Mouse (Mus musculus): ENCODE measurements around the gene Crocc2.

The Crocc2 gene

DNA sequence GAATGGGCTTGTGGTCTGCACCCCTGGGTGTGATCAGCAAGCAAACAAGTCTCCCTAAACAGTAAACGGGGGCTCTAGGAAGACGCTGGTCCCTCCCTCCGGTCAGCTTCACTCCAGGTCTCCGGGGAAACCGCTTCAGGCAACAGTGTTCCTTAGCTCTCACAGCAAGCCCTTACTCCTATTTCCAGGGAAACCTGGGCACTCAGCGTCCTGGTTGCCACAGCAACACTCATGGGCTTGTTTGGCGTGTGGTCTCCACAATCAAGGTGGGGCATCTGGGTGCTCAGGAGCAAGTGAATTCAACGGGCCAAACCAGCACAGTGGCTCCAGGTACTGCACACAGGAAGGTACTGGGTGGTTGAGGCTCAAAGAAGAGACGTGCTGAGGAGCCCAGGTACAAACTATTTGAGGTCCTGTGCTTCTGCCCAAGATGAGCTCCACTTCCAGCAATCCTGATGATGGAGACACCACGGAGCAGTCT lies at the start of gene Crocc2:
Crocc2 (plus strand) TSS at position 431 of the 481 bp plus-strand sequence.
- DNase-seq (ENCODE audit: low spot score in 2 of 2) = no peak

DNA sequence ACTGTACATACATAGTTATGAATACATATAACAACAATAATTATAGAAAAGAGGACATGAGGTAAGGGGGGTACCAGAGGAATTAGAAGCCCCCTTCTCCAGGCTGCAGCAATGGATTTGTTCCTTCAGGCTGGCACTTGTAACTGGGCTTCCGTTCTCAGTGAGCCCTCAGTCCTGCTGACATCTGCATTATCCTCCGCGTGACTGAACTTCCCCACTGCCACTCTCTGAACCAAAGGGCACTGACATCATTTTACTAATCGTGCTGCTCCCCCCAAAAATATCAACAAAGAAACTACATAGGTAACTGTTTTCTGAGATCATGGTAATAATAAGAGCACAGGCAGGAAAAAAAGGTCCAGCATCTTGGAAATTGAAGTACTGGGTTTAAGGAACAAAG lies 49.7 kb upstream of the Crocc2 start:
- DNase-seq (ENCODE audit: low spot score in 2 of 2) = no peak

DNA sequence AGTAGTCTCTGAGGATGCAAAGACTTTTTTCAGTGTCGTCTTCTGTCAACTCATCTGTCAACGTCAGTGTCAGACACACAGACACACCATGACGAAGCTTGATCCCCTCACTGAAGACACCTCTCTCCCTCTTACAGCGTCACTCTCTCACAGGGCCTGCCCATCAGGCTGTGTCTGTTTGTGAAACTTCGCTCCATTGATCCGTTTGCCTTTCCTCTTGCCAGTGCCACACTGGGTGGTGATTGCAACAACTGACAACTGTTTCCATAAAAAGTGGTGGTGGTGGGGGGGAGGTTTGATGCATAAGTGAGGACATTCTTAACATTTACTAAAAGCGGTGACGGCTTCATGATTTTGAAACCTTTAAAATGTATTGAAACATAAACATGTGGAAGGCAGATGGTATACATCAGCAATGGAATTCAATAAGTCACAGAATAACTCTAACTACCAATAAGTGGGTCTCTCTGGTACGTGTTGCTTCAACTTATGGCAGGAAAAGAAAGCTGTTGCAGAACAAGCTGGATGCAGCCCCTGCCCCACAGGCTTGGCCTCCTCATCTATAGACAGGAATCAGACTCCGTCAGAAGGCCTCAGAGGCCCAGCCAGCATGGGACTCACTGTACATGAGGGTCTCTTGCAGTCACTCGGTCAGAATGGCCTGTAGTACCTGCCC lies 45.2 kb upstream of the Crocc2 start:
- DNase-seq (ENCODE audit: low spot score in 2 of 2) = no peak

DNA sequence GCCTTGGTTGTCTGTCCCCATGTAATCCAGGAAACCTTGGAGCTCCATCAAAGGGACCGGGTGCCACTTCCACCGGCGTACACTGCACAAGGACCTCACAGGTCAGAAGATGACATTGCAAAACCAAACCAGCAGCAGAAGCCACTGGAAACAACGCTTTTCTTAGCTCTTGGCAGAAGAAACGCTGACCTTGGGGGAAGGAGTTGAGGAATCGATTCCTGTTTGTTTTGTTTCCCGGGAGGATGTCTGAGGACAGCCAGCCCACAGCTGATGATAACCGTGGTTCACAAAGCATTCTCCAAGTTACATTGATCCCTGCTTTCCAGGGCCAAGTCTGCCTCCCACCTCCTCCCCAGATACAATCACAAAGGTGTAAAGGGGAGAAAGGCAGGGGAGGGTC lies 44.5 kb upstream of the Crocc2 start:
- no peak for DNase-seq (ENCODE audit: low spot score in 2 of 2)

DNA sequence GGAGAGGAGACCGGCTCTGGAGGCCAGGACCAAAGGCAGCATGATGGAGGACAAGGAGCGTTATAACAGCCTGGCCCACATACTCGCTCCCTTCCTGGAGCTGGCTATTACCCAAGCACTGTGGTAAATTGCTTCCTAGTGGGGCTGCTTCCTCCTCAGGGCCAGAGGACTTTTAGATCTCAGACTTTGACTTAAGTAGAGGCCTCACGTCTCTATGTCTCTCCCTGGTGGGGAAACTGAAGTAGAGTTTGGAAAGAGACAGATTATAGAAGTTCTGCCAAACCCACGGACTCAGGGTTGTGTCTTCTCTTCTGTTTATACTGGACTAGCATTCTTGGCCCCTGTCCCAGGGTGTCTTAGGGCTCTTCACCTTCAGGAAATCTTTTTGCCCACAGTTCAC lies 43.3 kb upstream of the Crocc2 start:
- no peak for DNase-seq (ENCODE audit: low spot score in 2 of 2)

DNA sequence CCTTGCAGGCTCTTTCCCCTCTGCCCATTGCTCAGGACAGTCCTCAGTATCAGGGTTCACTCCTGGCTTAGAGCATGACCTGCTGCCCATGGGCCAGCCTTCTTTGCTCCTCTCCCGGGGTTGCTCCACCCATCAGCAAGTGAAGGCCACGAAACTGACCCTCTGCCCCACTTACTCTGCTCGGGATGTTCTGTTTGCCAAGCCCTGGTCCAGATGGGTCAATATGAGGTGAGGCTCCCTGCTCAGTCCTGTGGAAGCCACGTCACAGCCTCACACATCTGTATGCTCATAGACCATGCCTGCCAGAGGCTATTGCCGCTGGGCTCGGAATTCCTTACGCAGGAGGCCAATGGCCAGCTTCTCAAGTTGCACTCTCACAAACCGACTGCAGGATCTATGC lies 40.3 kb upstream of the Crocc2 start:
- no peak for DNase-seq (ENCODE audit: low spot score in 2 of 2)

DNA sequence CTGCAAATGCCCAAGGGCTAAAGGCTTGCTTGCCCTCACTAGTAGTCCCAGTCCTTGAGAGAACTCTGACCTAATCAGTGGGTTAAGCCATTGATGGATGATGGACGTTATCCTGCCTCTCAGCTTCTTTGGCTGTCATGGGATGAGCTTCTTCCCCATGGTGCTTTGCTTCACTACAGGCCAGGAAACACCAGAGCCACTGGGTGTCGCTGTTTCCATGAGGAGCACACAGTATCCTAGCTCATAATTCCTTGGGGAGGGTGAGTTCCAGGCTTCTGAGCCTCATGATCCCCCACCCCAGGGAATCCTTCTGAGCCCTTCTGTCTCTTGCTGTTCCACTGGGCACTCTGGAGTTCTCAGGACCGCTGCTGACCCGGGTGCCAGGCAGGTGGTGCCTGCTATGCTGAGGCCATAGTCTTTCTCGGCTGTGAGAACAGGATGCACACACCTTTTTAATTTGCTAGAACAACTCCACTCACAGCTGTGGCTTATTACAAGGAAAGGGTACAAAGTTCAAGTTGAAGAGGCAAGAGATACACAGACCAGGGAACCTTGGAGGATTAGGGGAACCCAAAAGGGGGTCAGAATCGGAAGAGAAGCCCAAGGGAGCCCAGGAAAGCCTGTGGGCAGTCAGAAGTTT lies 39.7 kb upstream of the Crocc2 start:
- peak; percentile 44 to 52 for DNase-seq (ENCODE audit: low spot score in 2 of 2)

DNA sequence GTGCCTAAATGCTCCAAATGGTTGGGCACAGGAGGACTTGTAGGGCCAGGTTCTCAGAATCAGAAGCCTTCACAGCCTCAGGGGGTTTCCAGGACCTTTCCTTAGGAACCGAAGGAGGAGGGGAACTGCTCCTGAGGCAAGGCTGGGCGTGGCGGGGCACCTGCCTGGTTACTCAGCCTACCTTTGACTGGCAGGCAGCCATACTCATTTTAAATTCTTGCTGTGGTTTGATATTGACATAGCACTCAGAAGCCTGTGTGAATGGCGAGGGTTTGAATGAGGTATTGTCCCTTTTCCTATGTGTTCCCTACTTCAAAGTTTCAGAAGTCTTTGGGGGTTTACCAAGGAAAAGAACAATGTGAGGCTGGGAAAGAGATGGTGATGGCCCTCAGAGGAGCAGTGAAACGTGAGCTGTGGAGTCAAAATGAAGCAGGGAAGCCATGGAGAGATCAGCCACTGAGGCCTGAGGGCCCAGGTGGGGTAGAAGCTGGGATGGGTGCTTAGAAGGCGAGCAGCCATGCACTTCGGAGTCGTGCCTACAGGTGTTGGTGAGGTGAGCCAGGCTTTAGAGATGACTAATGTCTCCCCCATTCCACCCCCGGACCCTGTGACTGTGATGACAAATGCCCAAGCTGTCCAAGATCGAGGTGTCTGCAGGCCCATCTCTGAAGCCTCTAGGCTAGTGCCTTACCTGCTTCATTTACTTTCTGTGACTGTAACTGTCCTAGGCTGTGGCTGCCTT lies 38.1 kb upstream of the Crocc2 start:
- no peak for DNase-seq (ENCODE audit: low spot score in 2 of 2)

DNA sequence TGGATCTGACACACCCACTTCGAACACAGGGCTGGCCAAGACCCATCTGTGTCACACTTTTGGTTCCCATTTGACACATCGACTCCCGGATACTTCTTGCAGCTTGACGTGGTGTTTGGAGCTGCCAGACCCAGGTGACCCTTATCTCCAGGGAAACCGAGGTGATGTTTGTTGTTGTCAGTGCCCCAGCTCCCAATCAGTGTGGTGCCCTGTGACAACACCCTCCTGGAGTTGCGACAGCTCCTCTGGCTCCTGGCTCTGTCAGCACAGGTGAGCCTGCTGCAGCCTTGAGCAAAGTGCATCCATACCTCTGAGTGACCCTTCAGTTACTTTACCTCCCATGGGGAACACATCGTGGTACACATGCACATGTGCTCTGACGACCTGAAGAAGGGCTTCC lies 35.8 kb upstream of the Crocc2 start:
- DNase-seq (ENCODE audit: low spot score in 2 of 2) = no peak

DNA sequence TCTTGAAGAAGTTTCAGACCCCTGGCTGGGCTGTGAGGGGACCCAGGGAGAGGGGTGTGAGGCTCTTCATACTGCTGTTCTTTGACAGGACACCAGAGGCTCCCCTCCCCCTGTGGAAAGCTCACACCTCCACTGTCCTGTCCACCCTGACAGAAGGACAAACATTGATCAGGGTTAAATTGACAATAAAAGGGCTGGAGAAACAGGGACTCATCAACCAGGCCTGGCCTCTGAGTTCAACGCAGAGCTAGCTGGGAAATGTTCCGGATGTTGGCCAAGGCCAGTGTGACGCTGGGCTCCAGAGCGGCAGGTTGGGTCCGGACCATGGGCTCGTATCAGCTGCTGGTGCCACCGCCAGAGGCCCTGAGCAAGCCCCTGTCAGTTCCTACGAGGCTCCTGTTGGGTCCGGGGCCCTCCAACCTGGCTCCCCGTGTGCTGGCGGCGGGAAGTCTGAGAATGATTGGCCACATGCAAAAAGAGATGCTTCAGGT lies 33.4 kb upstream of the Crocc2 start, which contains the start of gene Agxt:
Agxt (plus strand) TSS at position 205 of the 491 bp plus-strand sequence.
- DNase-seq (ENCODE audit: low spot score in 2 of 2) = no peak

DNA sequence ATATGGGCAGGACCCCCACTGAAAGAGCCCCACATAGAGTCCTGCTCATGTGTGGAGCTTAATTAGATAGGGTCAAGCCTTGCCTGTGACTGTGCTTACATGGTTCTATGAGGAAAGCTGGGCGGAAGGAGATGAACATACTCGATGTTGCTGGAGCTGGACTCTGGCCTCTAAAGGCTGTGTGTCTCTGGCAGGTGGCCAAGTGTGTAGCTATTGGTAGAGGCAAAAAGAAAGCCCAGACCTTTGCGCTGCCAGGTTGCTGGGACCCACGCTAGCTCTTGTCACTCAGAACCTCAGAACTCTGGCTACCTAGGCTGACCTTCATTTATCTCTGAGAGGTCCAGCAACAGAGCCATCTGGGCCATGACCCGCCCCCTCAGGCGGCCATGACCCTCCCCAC lies 30.0 kb upstream of the Crocc2 start:
- DNase-seq (ENCODE audit: low spot score in 2 of 2) = no peak

DNA sequence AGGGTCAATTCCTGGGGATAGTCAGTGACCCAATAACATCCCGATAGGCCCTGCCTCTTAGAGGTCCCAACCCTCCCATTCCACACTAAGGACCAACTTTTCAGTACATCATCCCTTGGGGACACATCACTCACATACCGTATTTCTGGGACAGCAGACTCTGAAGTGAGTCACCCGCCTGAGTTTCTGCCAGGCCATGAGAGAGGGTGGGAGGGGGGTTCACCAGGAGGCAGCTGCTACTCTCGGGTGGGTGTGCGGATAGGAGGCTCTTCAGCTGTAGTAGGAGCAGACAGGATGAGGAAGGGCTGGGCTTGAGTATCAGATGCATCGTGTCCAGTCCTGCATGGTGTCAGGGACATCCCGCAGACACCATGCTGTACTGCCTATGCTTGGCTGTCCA lies 28.8 kb upstream of the Crocc2 start:
- DNase-seq (ENCODE audit: low spot score in 2 of 2) = no peak

DNA sequence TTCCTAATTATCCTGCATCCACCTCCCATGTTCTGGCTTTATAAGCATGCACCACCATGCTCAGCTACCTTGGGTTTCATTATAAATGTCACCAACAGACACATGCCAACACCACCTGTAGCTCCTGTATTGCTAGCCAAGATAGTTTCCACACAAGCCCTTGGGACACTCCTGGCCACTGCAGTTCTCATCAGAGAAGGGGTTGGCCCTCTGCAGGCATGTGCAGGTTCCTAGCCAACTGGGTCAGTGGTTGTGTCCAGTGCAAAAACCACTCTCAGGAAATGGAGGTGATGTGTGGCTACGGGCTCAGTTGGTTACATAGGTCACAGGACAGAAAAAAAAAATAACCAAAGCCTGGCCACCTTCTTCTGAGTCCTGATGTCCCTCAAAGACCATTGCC lies 25.7 kb upstream of the Crocc2 start:
- DNase-seq (ENCODE audit: low spot score in 2 of 2) = no peak

DNA sequence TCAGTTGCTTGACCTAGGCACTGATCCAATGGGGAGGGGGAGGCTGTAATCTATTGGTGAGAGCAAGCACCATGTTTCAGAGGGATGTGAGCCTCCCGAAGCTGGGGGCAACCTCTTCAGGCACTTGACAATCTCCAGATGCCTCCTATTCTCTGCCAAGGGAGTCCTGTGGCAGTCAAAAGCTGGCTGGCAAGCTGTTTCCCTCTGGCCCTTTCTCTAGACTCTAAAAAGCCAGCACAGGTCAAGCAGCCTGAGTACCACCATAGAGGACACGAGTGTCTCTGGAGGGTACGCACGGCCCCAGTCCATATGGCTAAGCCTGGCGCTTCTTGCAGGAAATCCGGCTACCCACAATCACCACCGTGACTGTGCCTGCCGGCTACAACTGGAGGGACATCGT lies 24.3 kb upstream of the Crocc2 start:
- no peak for DNase-seq (ENCODE audit: low spot score in 2 of 2)

DNA sequence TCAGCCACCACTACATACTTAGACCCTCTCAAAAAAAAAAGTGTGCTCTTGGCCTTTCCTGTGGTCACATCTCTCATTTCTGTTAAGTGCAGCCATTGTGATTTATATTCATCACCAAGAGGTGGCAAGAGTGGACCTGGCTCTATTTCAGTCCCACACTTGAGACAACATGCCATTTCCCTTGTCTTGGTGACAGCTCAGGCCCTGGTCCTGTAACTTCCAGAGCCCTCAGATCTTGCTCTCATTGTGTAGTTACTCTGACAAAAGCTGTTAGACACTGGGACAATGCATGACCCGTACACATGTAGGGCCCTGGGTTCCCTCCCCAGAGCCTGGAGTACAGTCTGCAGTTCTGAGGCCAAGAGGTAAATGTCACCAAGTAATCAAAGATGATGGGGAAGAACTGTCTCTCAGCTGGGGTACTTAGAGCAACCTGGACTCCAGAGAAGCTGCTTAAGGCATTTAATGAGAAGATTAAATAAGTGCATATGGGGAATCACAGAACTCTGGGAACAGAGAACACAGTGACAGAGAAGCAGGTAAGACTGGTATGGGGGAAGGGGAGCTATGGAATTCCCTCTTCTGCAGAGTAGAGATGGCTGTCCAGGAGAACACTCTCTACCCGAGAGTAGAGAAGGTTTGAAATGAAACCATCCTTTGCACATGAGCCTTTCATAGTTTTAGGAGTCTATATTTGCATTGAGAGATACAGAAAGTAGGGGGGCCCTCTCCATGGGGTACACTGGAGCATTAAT lies 17.4 kb upstream of the Crocc2 start:
- DNase-seq (ENCODE audit: low spot score in 2 of 2) = no peak

DNA sequence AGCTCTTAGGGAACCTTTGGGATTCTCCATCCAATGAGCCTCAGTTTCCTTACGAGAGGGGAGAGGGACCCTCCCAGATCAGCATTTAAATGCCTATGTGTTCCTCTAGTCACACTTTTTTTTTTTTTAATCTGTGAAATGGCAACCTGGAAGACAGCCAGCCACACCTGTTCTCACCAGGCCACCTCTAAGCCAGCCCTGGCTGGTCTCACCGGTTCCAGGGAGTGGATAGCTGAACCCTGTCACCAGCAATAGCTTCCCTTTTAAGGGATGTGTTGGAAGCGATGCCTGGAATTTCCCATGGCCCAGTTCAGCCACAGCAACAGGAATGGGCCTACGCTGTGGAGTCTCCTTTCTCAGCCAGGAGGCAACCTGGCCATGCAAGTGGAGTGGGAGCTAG lies 11.0 kb upstream of the Crocc2 start:
- DNase-seq (ENCODE audit: low spot score in 2 of 2) = peak in 1 of 2 experiments; percentile 38

DNA sequence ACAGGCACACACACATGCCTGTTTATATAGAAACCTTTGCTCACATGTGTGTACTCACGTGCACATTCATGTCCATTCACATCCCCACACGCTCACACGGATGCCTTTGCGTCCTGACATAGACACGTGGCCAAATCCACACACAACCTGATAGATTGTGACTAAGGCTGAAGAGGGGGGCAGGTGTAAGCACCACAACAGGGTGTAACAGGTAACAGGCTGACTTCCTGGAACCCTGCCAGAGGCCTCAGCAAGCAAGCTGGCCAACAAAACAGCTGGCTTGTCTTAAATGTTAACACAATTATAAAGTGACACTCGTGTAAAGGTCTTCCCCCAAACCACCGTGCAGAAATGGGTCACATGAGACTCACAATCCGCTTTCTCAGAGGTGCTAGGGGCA lies 9.6 kb upstream of the Crocc2 start:
- DNase-seq (ENCODE audit: low spot score in 2 of 2) = peak in 1 of 2 experiments; percentile 50

DNA sequence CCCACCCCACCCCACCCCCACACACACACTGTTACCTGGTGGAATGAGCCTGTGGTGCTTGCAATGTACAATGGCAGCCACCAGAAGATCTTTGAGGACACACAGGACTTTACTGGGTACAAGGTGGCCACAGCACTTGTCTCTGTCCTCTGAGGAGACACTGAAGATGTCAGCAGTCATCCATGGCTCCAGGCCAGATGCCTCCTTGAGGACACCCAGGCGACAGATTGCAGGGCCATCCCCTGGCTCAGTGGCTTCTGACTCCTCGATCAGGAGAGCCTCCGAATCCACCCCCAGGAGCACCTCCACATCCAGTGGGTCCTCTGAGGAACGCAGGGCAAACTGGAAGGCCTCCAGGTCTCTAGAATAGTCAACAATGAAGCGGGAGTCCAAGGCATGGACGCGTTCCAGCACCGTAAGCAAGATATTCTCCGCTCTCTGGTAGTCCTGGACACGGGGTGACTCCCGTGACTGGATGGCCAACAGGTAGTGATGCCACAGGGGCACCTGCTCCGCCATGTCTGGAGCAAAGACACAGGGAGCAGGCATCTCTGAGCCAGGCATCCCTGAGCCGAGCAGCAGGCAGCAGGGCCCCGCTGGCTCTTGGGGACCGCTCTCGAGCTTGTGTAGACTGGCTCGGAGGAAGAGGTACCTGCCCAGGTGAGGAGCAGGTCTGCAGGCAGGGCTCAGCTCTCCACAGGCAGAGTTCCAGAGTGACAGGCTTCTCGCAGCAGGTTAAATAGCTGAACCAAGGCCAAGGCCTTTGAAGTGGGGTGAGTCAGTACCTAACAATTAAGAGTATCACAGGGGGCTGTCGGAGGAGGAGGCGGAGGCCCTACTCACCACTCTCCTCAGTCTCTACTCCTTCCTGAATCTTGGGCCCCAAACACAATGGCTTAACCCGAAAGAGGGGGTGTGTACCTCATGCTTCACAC lies 8.7 kb upstream of the Crocc2 start:
- DNase-seq (ENCODE audit: low spot score in 2 of 2) = no peak

DNA sequence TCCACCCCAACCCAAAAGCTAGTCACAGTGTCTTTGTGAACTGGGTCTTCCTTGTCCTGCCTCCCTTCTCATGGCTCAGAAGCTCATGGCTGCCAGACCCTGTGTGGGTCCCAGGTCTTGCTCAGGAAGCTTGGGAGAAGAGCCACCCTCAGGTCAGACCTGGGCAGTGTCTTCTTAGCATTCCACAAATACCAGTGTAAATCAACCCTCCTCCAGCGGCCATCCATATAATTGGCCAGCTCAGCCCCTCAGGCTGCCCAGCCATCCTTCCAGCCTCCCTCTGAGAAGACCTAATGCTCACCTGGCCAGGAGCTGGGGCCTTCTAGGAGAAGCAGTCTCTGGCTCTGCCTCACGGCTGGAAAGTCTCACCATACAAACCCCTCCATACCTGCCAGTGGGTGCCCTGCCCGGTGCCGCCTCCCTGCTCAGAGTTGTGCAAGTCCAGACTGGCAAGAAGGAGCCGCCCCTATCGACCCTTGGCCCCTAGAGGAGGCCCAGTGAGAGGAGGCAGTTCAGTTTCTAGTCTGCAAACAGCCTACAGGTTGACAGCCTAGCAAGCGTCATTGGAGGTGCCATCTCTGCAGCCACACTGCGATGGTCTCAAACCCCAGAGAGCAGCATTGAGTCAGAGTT lies 7.9 kb upstream of the Crocc2 start, which contains the start of gene 2310007B03Rik:
2310007B03Rik (minus strand) TSS at position 448 of the 633 bp plus-strand sequence.
- DNase-seq (ENCODE audit: low spot score in 2 of 2) = no peak

DNA sequence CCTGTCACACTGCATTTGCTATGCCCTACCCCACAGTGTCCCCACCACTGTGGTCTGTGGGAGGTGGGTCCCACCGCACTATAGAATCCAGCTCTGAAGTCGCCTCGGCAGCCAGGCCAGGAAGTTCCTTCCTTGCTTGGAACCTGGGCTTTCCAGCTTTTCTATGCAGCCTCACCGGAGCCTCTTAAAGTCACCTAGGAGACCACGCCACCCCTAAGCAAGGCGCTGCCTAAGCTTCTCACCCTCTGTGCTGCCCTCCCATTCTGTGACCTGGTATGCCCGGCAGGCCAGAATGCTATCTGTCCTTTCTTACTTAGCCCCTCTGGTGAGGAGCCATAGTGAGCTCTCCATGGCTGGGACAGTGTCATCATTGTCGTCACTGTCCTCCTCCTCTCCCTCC lies 7.2 kb upstream of the Crocc2 start:
- no peak for DNase-seq (ENCODE audit: low spot score in 2 of 2)
